Mouse (Mus musculus) liver, embryonic 14.5 days (tissue): ENCODE measurements around the gene Slc9a8.

Experiments
- CTCF ChIP-seq: IDR thresholded peaks from 2 replicates; pipeline ENCODE4 v1.5.1; 2016; ENCODE audit warnings: antibody characterized with exemption, low read depth, control low read depth
- EP300 ChIP-seq: IDR thresholded peaks from 2 replicates; pipeline ENCODE4 v1.6.1; 2016; ENCODE audit warnings: antibody characterized with exemption, low read depth

DNA sequence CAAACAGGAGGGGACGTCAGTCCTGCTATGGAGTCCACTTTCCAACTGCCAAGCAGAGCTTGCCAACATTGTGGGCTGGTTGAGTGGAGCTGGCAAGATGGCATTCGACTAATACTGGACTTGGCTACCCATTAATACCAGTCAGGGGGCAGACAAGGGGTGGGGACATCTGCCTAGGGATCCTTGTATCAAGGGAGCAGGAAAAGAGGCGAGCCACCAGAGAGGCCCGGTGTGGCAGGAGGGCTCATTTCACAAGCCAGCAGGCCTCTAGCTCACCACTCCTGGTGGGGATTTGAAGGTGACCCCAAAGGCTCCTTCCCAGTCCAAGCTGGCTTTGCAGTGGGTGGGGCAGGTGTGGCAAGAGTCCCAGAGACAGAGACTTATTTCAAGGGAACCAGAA is 61.2 kb downstream of the Slc9a8 start:
- TF ChIP-seq CTCF (no peak), EP300 (no peak)
